Mouse (Mus musculus) midbrain, postnatal 0 days (tissue): ENCODE results near the gene Ofd1. TPM values are rescaled to one million over a fixed set of nuclear protein-coding genes. Genes with fewer than 3 reads are reported as not detected.

Source experiments
- ATAC-seq: fragments of 200-750 bp; cut with Nextera tagmentation; 2 replicates; pipeline ENCODE4 v1.8.0; 2017; ENCODE audit warnings: moderate number of reproducible peaks, mild to moderate bottlenecking, moderate TSS enrichment, moderate library complexity; ENCODE audit not compliant: low FRiP score
- DNase-seq: peaks from one replicate; pipeline ENCODE4 v3.0.0-alpha.2; 2015; ENCODE audit warnings: low spot score
- H3K27ac ChIP-seq: fragments of 300-500 bp; sonication (generic); 2 replicates; pipeline ENCODE4 v1.5.1; 2014; ENCODE audit warnings: low read depth, mild to moderate bottlenecking, low read length, mixed read lengths
- H3K27me3 ChIP-seq: fragments of 300-500 bp; sonication (generic); 2 replicates; pipeline ENCODE4 v1.6.1; 2014; ENCODE audit warnings: low read length, control low read depth, mixed read lengths; ENCODE audit not compliant: insufficient read depth
- H3K36me3 ChIP-seq: fragments of 300-500 bp; sonication (generic); 2 replicates; pipeline ENCODE4 v1.6.1; 2014; ENCODE audit warnings: low read length, control low read depth, mixed read lengths; ENCODE audit not compliant: insufficient read depth
- H3K4me1 ChIP-seq: fragments of 300-500 bp; sonication (generic); 2 replicates; pipeline ENCODE4 v1.6.1; 2014; ENCODE audit warnings: mild to moderate bottlenecking, control low read depth, antibody characterized with exemption, low read length, mixed read lengths; ENCODE audit not compliant: insufficient read depth
- H3K4me2 ChIP-seq: fragments of 300-500 bp; sonication (generic); 2 replicates; pipeline ENCODE4 v1.6.1; 2014; ENCODE audit warnings: low read depth, mild to moderate bottlenecking, low read length, mixed read lengths; ENCODE audit not compliant: poor library complexity, severe bottlenecking
- H3K4me3 ChIP-seq: fragments of 300-500 bp; sonication (generic); 2 replicates; pipeline ENCODE4 v1.5.1; 2014; ENCODE audit warnings: low read depth, mild to moderate bottlenecking, low read length, moderate library complexity
- H3K9ac ChIP-seq: fragments of 300-500 bp; sonication (generic); replicated peaks from 2 replicates; pipeline ENCODE4 v1.6.1; 2014; ENCODE audit warnings: mild to moderate bottlenecking, low read length, moderate library complexity, mixed read lengths; ENCODE audit not compliant: poor library complexity, severe bottlenecking
- H3K9me3 ChIP-seq: fragments of 300-500 bp; sonication (generic); 2 replicates; pipeline ENCODE4 v1.6.1; 2016; ENCODE audit warnings: low read length, control low read depth
- CTCF ChIP-seq: IDR thresholded peaks from 2 replicates; pipeline ENCODE4 v1.5.1; 2016; ENCODE audit warnings: antibody characterized with exemption, mild to moderate bottlenecking
- WGBS: fragments of 180-500 bp; shearing (Covaris S2); extraction: QIAGEN DNeasy Blood & Tissue Kit; methylation state at CpG from one replicate; pipeline ENCODE4 v1.1.7; 2014; 5-methylcytosine and 5-hydroxymethylcytosine counted together
- polyA plus RNA-seq: library from polyadenylated mRNA; unstranded; fragments of >200 nt; fragmentation: Nextera tagmentation; extraction: Ambion mirVana; gene quantifications from 2 replicates; pipeline ENCODE4 v1.2.1, GENCODE M21; 2015
- total RNA-seq: library from RNA; depleted of rRNA; stranded (reverse); fragments of >200 nt; gene quantifications from 2 replicates; pipeline ENCODE4 v1.2.3, GENCODE M21; 2014

The Ofd1 gene
- total and polyA plus RNA-seq, 2 experiments from 2014 or later: 5.3 to 6.7 TPM

DNA sequence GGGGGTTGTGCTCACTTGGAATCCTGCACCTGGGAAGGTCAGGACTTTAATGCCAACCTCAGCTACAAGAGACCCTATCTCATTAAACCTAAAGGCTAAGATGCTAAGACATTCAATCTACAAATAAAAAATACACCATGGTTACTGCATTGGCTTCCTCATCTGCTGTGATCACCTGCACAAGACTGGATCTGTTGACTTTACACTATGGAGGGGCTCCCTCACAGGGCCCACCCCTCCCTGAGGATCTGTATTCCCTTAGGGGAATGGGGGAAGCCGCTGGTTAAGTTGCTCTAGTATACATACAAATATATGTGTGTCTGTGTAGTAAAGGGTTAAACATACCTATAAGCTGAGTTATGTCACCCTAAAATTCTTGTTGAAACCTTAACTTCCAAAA, 15.0 kb upstream of the Ofd1 start:
- ATAC-seq: no peak
- Histone ChIP-seq H3K27me3 (no peaks in the 10 kb centered on the region), H3K4me2 (no peak overlapping the region), H3K9ac (no peak overlapping the region), H3K36me3 (no peaks in the 10 kb centered on the region), H3K9me3 (no peaks in the 10 kb centered on the region), H3K27ac (no peak overlapping the region), H3K4me3 (no peak overlapping the region), H3K4me1 (no peaks in the 10 kb centered on the region)
- no peak for DNase-seq
- 83% methylated on average over 1 of the region's 1 CpGs for WGBS
- TF ChIP-seq CTCF: no peak

GRCm38 (mm10) chrX:166454331-166454730, 13.8 kb upstream of the Ofd1 start:
- peak; percentile 20; the same call in 1 of the 2 replicates for TF ChIP-seq CTCF
- Histone ChIP-seq H3K9ac (no peak overlapping the region), H3K36me3 (no peaks in the 10 kb centered on the region), H3K9me3 (no peaks in the 10 kb centered on the region), H3K27ac (no peak overlapping the region), H3K4me3 (no peak overlapping the region), H3K4me1 (no peaks in the 10 kb centered on the region), H3K27me3 (no peaks in the 10 kb centered on the region), H3K4me2 (no peak overlapping the region)
- ATAC-seq (no peak), DNase-seq (no peak)
- 72% methylated on average over 3 of the region's 3 CpGs for WGBS

DNA sequence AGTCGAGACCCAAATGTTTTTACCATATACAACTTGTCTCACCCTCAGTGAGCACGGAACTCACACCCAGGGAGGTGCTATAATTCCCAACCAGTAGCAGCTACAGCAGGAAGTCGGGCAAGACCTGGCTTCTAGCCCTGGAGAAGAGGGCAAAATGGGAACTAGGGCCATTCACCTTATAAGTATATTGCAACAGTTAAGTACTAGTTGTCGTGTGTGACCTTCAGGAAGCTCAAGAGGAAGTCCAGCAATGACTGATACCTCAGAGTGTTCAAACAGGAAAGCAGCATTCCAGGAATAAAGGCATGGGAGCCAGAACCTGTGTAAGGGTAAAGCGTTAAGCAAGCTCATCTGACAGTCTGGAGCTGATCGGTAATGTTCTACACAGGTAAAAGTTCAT, 13.0 kb upstream of the Ofd1 start:
- TF ChIP-seq CTCF: no peak
- Histone ChIP-seq H3K4me1 (no peaks in the 10 kb centered on the region), H3K9ac (no peak overlapping the region), H3K27me3 (no peaks in the 10 kb centered on the region), H3K9me3 (no peaks in the 10 kb centered on the region), H3K27ac (no peak overlapping the region), H3K4me2 (no peak overlapping the region), H3K4me3 (no peak overlapping the region), H3K36me3 (no peaks in the 10 kb centered on the region)
- DNase-seq: no peak
- ATAC-seq: no peak
- WGBS: 73% methylated on average over 6 of the region's 6 CpGs

- WGBS: 84% methylated on average over 3 of the region's 3 CpGs
These were observed 4.0 kb upstream of the Ofd1 start for GRCm38 (mm10) chrX:166444552-166444951.

GRCm38 (mm10) chrX:166440036-166440615, 378 bp downstream of the Ofd1 start, which contains the start of gene Trappc2:
Trappc2 (plus strand) TSS chrX:166440574.
- peaks cover 2% of the 10 kb centered on the region; the same call in 1 of the 2 replicates for H3K36me3 ChIP-seq
- no peak for TF ChIP-seq CTCF
- peak within 1 kb of the TSS; percentile 54 for H3K4me2 ChIP-seq
- WGBS: 22% methylated on average over 24 of the region's 36 CpGs
- H3K27ac ChIP-seq: peak within 1 kb of the TSS; percentile 87
- no peaks in the 10 kb centered on the region; the same call in 1 of the 2 replicates for H3K4me1 ChIP-seq
- DNase-seq (no peak), ATAC-seq (peak; percentile 81)
- H3K9ac ChIP-seq: peak within 1 kb of the TSS; percentile 71
- peak within 1 kb of the TSS; percentile 58 for H3K4me3 ChIP-seq
- H3K9me3 ChIP-seq: no peaks in the 10 kb centered on the region
- no peaks in the 10 kb centered on the region; the same call in 1 of the 2 replicates for H3K27me3 ChIP-seq

More at GRCm38 (mm10) chrX:166444552-166444951, 4.0 kb upstream of the Ofd1 start:
- Histone ChIP-seq H3K27ac (no peak overlapping the region), H3K36me3 (no peaks in the 10 kb centered on the region), H3K4me3 (no peak overlapping the region), H3K27me3 (no peaks in the 10 kb centered on the region; the same call in 1 of the 2 replicates), H3K9me3 (no peaks in the 10 kb centered on the region), H3K4me2 (no peak overlapping the region), H3K4me1 (no peaks in the 10 kb centered on the region; the same call in 1 of the 2 replicates), H3K9ac (no peak overlapping the region)
- ATAC-seq (no peak), DNase-seq (no peak)
- TF ChIP-seq CTCF: no peak

GRCm38 (mm10) chrX:166434812-166435211, 5.7 kb downstream of the Ofd1 start:
- DNase-seq (no peak), ATAC-seq (no peak)
- Histone ChIP-seq H3K4me2 (no peak overlapping the region), H3K9me3 (no peaks in the 10 kb centered on the region), H3K36me3 (peaks cover 2% of the 10 kb centered on the region; the same call in 1 of the 2 replicates), H3K4me1 (no peaks in the 10 kb centered on the region), H3K4me3 (no peak overlapping the region), H3K9ac (no peak overlapping the region), H3K27ac (no peak overlapping the region), H3K27me3 (no peaks in the 10 kb centered on the region; the same call in 1 of the 2 replicates)
- WGBS: 89% methylated on average over 2 of the region's 2 CpGs
- TF ChIP-seq CTCF: no peak
